Mouse (Mus musculus): ENCODE measurements around the gene Dbnl. TPM values are rescaled to one million over a fixed set of nuclear protein-coding genes. Genes with fewer than 3 reads are reported as not detected.

The Dbnl gene
- polyA plus RNA-seq, 1 experiment from 2014 or later: 139 TPM

DNA sequence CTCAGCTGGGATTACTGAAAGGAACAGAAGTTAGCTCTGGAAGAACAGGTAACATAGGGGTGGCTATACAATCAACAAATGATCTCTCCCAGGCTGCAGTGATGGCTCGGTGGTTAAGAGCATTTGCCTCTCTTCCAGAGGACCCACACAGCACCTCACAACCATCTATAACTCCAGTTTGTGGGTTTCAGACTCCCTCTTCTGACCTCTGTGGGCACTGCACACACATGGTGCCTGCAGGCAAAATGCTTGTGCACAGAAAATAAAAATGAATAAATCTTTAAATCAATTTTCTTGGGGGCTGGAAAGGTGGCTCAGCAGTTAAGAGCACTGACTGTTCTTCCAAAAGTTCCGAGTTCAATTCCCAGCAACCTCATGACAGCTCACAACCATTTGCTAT lies 9.8 kb upstream of the Dbnl start:
- H3K4me3 ChIP-seq: no peak overlapping the region
- 0 out of 2 replicates have a peak, but pooled peaks cover 6% of the 10 kb centered on the region for H3K36me3 ChIP-seq
- no peak overlapping the region for H3K4me2 ChIP-seq
- no peak for ATAC-seq (ENCODE audit: low FRiP score, low read depth)
- H3K9ac ChIP-seq: no peak overlapping the region
- no peaks in the 10 kb centered on the region for H3K9me3 ChIP-seq
- no peaks in the 10 kb centered on the region for H3K27me3 ChIP-seq
- H3K27ac ChIP-seq (replicated peaks): no peak overlapping the region
- WGBS: 64% methylated on average over 2 of the region's 2 CpGs
- H3K4me1 ChIP-seq (replicated peaks): no peaks in the 10 kb centered on the region

DNA sequence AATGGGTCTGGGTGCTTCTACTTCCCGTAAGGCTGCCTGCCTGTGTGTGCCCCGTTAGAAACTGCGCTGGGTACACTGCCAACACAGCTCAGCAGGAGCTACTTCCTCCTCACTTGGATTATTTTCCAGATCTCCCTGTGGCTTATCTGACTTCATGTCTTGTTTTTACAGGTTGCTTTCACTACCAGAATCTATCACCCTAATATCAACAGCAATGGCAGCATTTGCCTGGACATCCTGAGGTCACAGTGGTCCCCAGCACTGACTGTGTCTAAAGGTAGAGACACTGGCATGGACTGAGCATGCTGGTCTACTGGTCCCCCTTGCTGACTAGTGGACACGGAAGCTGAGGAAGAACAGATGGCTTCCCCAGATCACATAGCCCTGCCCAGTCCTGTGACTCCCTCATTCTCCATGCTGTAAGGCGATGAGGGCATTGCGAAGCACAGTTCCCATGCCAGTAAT lies 8.2 kb upstream of the Dbnl start:
- no peaks in the 10 kb centered on the region for H3K4me1 ChIP-seq (replicated peaks)
- no peak overlapping the region for H3K4me2 ChIP-seq
- H3K9me3 ChIP-seq: no peaks in the 10 kb centered on the region
- 0 out of 2 replicates have a peak, but pooled peaks cover 6% of the 10 kb centered on the region for H3K36me3 ChIP-seq
- no peak overlapping the region for H3K27ac ChIP-seq (replicated peaks)
- H3K4me3 ChIP-seq: no peak overlapping the region
- no peak for ATAC-seq (ENCODE audit: low FRiP score, low read depth)
- 95% methylated on average over 6 of the region's 6 CpGs for WGBS
- H3K27me3 ChIP-seq: no peaks in the 10 kb centered on the region
- H3K9ac ChIP-seq: no peak overlapping the region

DNA sequence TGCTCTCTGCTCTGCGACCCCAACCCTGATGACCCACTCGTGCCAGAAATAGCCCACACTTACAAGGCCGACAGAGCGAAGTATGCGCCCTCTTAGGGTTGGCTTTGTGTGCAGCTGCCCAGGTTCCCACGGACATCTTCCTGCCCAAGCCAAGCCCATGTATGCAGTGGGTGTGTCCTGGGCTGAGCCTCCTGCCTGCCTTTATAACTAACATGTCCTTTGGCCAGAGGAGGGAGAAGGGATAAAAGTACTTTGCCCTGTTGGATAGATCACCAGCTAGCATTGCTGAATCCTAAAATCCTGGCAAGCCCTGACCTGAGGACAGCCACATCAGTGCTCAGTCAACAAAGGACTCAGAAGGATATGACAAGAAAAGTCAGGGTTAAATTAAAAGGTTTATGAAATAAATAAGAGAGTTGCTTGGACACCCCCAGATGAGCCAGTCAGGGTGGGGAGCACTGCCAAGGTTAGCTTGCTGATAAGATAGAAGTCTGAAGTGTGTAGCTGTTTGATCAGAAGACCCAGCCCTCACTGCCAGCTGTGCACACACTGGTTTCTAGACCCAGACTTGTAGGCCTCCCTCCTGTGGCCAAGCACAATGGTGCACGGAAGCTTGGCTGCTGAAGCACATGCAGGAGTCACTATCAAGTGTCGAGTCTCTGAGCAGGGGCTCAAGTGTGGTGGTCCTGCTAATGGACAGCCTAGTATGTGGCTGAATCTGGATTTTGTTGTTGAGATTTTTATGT lies 5.9 kb upstream of the Dbnl start:
- ATAC-seq (ENCODE audit: low FRiP score, low read depth): no peak
- Histone ChIP-seq H3K27me3 (no peaks in the 10 kb centered on the region), H3K27ac (replicated peaks) (no peak overlapping the region), H3K9ac (no peak overlapping the region), H3K4me2 (no peak overlapping the region), H3K36me3 (0 out of 2 replicates have a peak, but pooled peaks cover 6% of the 10 kb centered on the region), H3K4me1 (replicated peaks) (peaks cover 4% of the 10 kb centered on the region), H3K9me3 (no peaks in the 10 kb centered on the region), H3K4me3 (no peak overlapping the region)
- 77% methylated on average over 8 of the region's 8 CpGs for WGBS

DNA sequence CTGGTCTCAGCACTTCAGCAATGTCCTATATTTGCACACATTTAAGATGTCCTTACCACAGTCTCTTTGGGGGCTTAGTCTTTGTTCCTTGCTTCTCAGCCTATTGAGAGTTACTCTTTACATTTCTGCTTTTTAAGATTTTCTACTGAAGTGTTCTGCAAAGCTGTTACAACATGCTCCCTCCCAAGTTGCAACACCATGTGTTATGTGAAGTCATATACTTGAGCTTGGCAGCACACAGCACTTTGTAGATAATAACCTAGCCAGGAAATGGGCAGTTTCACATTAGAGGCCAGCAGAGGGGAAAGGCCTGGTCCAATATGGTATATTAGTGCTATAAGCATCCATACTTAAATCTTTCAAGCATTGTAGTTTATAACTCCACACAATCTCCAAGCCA lies 2.6 kb upstream of the Dbnl start:
- Histone ChIP-seq H3K27ac (replicated peaks) (no peak overlapping the region), H3K4me3 (no peak overlapping the region), H3K36me3 (0 out of 2 replicates have a peak, but pooled peaks cover 6% of the 10 kb centered on the region), H3K9me3 (no peaks in the 10 kb centered on the region), H3K4me2 (no peak overlapping the region), H3K4me1 (replicated peaks) (peaks cover 24% of the 10 kb centered on the region), H3K27me3 (no peaks in the 10 kb centered on the region), H3K9ac (no peak overlapping the region)
- ATAC-seq (ENCODE audit: low FRiP score, low read depth): no peak

DNA sequence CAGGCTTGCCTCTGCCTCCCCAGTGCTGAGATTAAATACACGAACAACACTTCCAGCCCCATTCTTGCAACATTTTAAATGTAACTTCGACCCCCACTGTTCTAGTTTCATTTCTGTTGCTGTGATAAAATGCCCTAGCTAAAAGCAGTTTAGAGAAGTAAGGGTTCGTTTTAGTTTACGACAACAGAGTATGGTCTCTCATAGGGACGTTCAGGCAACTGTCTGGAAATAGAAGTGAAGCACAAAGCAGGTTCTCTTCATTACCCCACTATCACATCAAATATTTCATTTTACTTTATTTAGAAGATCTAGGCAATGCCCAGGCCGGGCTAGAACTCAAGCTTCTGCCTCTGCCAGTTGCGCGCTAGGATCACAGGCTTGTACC lies 625 bp upstream of the Dbnl start:
- WGBS: 40% methylated on average over 8 of the region's 8 CpGs
- peaks cover 10% of the 10 kb centered on the region for H3K36me3 ChIP-seq
- ATAC-seq (ENCODE audit: low FRiP score, low read depth): no peak
- peaks cover 26% of the 10 kb centered on the region for H3K4me1 ChIP-seq (replicated peaks)
- no peaks in the 10 kb centered on the region for H3K9me3 ChIP-seq
- H3K27ac ChIP-seq (replicated peaks): peak overlapping the region; percentile 90
- peak overlapping the region; percentile 78 for H3K4me2 ChIP-seq
- H3K27me3 ChIP-seq: no peaks in the 10 kb centered on the region
- H3K9ac ChIP-seq: peak overlapping the region; percentile 82
- peak overlapping the region; percentile 73 for H3K4me3 ChIP-seq

DNA sequence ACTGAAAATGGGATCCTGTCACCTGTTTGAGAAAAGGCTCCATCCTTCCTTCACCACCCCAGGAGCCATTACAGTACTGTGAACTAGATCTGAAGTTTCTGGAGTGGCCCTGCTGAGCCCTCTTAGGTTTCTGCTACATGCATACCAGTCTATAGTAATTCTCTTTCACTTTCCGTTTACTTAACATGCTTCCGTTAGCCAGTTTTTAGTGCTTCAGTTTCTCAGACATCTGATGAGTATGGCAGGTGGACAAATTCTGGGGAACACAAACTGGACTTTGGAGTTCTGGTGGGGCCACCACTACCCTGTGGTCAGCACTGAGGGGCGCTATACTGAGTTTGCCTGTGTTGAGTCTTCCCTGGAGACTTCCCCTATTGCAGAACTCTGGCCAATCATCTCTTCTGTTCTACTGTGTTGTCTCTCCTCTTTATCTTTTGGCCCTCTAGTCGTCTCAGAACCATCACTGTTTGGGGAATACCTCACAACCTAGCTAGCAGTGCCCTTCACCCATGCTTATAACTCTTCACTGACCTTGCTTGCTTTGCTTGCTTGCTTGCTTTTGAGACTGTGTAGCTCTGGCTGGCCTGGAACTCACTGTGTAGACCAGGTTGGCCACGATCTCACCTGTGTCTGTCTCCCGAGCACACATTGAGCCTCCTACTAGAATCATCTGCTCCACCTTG lies 924 bp downstream of the Dbnl start:
- ATAC-seq (ENCODE audit: low FRiP score, low read depth): no peak
- no peaks in the 10 kb centered on the region for H3K27me3 ChIP-seq
- peak overlapping the region; percentile 82 for H3K9ac ChIP-seq
- no peaks in the 10 kb centered on the region for H3K9me3 ChIP-seq
- WGBS: 75% methylated on average over 6 of the region's 6 CpGs
- peak overlapping the region; percentile 78 for H3K4me2 ChIP-seq
- peaks cover 19% of the 10 kb centered on the region for H3K36me3 ChIP-seq
- peak overlapping the region; percentile 90 for H3K27ac ChIP-seq (replicated peaks)
- peak overlapping the region; percentile 73 for H3K4me3 ChIP-seq
- H3K4me1 ChIP-seq (replicated peaks): peaks cover 26% of the 10 kb centered on the region

DNA sequence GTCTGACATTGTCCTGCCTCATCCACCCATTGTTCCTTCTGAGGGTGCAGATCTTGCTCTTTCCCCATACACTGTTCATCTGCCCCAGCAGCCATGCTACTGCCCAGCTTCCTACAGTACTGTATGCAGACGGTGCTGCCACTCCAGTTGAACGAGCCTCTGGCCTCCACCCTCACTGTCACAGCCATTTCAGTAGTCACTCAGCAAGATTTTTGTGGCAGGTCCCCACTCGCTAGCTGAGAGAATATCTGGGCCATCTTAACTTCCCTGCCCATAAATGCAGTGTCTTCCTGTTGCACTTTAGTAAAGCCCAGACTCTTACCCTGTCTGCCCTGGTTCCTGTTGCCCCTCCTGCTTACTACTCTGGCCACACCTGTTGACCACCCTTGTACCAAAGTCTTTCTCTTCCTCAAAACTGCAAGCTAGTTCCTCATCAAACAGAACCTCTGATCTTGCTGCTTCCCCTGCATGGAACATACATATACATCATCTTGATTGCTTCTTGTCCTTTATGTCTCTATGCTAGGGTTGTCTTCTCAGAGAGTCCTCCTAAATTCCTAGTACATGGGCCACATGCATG lies 1.6 kb downstream of the Dbnl start:
- Histone ChIP-seq H3K36me3 (peaks cover 23% of the 10 kb centered on the region), H3K4me3 (peak overlapping the region; percentile 73), H3K9ac (no peak overlapping the region), H3K4me1 (replicated peaks) (peaks cover 26% of the 10 kb centered on the region), H3K4me2 (peak overlapping the region; percentile 78), H3K27me3 (no peaks in the 10 kb centered on the region), H3K27ac (replicated peaks) (no peak overlapping the region), H3K9me3 (no peaks in the 10 kb centered on the region)
- no peak for ATAC-seq (ENCODE audit: low FRiP score, low read depth)
- 81% methylated on average over 3 of the region's 3 CpGs for WGBS

DNA sequence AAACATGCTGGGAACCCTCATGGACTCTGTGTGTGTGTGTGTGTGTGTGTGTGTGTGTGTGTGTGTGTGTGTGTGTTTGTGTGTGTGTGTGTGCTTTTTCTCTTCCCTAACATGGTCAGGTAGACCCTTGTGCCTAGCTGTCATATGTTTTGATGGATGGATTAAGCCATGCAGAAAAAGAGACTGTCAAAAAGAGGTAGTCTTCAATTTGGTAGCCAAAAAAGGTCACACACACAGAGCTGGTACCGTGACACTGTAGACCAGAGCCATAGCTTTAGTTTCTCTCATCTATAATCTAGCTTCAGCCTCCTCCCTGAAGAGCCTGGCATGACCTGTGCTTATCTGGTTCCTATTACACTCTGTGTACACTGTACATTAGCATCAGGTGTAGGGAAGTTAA lies 2.1 kb downstream of the Dbnl start:
- Histone ChIP-seq H3K36me3 (peaks cover 29% of the 10 kb centered on the region), H3K27ac (replicated peaks) (no peak overlapping the region), H3K9ac (no peak overlapping the region), H3K4me2 (no peak overlapping the region), H3K4me3 (no peak overlapping the region), H3K9me3 (no peaks in the 10 kb centered on the region), H3K27me3 (no peaks in the 10 kb centered on the region), H3K4me1 (replicated peaks) (peaks cover 26% of the 10 kb centered on the region)
- ATAC-seq (ENCODE audit: low FRiP score, low read depth): no peak
- 91% methylated on average over 1 of the region's 1 CpGs for WGBS

DNA sequence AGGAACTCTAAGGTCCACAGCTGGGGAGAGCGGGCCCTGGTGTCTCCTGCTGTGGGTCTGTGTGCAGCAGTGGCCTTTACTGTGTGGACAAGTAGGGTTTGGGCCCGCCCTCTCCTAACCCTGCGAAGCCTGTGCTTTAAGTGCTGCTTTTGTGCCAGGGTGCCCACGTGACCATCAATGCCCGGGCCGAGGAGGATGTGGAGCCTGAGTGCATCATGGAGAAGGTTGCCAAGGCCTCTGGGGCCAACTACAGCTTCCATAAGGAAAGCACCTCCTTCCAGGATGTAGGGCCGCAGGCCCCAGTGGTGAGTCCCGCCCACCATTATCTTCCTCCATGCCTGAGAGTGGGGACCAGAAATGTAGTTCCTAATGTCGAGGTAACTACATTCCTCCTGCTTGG lies 7.0 kb downstream of the Dbnl start:
- WGBS: 90% methylated on average over 9 of the region's 9 CpGs
- Histone ChIP-seq H3K36me3 (peaks cover 73% of the 10 kb centered on the region), H3K9me3 (no peaks in the 10 kb centered on the region), H3K27ac (replicated peaks) (no peak overlapping the region), H3K4me2 (no peak overlapping the region), H3K4me1 (replicated peaks) (0 out of 2 replicates have a peak, but pooled peaks cover 6% of the 10 kb centered on the region), H3K27me3 (no peaks in the 10 kb centered on the region), H3K4me3 (no peak overlapping the region), H3K9ac (no peak overlapping the region)
- ATAC-seq (ENCODE audit: low FRiP score, low read depth): no peak

DNA sequence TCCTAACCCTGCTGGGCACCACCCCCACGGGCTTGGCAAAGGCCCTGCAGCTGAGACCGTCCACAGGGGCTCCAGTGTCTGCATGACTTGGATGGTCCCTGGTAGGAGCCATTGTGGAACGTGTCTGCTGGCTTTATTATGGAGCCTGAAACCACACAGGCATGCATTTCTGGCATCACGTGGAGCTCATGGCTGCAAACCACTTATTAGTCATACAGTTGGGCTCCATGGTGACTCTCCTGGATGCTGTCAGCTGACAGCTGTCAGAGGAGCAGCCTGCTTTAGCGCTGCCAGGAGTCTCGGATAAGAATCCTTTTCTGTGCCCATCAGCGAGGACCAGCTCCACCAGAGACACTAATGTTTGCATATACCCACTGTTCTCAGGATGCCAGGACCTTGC lies 7.4 kb downstream of the Dbnl start:
- Histone ChIP-seq H3K4me2 (no peak overlapping the region), H3K36me3 (peaks cover 77% of the 10 kb centered on the region), H3K27me3 (no peaks in the 10 kb centered on the region), H3K4me1 (replicated peaks) (0 out of 2 replicates have a peak, but pooled peaks cover 3% of the 10 kb centered on the region), H3K27ac (replicated peaks) (no peak overlapping the region), H3K9me3 (no peaks in the 10 kb centered on the region), H3K4me3 (no peak overlapping the region), H3K9ac (no peak overlapping the region)
- WGBS: 80% methylated on average over 7 of the region's 7 CpGs
- ATAC-seq (ENCODE audit: low FRiP score, low read depth): no peak

DNA sequence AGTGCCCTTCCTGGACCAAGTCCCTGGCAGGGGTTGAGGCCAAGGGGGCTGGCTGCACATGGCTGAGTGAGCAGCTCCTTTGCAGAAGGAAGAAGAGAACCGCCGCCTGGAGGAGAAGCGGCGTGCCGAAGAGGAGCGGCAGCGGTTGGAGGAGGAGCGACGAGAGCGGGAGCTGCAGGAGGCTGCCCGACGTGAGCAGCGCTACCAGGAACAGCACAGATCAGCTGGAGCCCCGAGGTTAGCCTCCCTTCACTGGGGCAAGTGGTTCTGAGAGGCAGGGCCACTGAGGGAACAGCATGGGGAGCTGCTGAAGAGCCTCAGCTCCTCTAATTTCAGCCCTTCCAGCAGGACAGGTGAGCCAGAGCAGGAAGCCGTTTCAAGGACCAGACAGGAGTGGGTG lies 8.7 kb downstream of the Dbnl start:
- Histone ChIP-seq H3K36me3 (peaks cover 77% of the 10 kb centered on the region), H3K9ac (no peak overlapping the region), H3K4me3 (no peak overlapping the region), H3K4me2 (no peak overlapping the region), H3K9me3 (no peaks in the 10 kb centered on the region), H3K27me3 (no peaks in the 10 kb centered on the region), H3K27ac (replicated peaks) (no peak overlapping the region), H3K4me1 (replicated peaks) (no peaks in the 10 kb centered on the region)
- no peak for ATAC-seq (ENCODE audit: low FRiP score, low read depth)
- 83% methylated on average over 15 of the region's 15 CpGs for WGBS

DNA sequence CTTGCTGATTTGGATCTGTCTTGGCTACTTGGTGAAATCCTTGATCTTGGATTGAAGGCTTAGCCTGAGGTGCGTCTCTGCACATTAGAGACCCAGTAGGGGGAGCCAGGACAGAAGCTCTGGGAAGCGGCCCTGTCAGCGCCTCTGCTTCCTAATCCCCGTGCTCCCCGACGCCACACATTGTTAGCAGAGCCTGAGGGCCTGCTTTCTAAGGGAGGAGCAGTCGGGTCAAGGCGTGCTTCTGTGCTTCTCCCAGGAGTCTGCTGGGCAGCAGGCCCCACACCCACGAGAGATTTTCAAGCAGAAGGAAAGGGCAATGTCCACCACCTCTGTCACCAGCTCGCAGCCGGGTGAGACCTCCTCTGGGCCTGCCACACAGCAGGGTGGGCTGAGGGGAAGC lies 9.1 kb downstream of the Dbnl start:
- Histone ChIP-seq H3K27me3 (no peaks in the 10 kb centered on the region), H3K4me1 (replicated peaks) (no peaks in the 10 kb centered on the region), H3K9ac (no peak overlapping the region), H3K27ac (replicated peaks) (no peak overlapping the region), H3K4me2 (no peak overlapping the region), H3K4me3 (no peak overlapping the region), H3K36me3 (peaks cover 74% of the 10 kb centered on the region), H3K9me3 (no peaks in the 10 kb centered on the region)
- 77% methylated on average over 11 of the region's 11 CpGs for WGBS
- no peak for ATAC-seq (ENCODE audit: low FRiP score, low read depth)

Data from hindbrain, embryonic 15.5 days (tissue).